Mouse (Mus musculus) embryonic facial prominence, embryonic 11.5 days (tissue): ENCODE measurements around the gene Mamstr. TPM values are rescaled to one million over a fixed set of nuclear protein-coding genes. Genes with fewer than 3 reads are reported as not detected.

Experiments
- ATAC-seq: fragments of 200-750 bp; cut with Nextera tagmentation; replicated peaks from 2 replicates; pipeline ENCODE4 v1.8.0; 2017; ENCODE audit warnings: low read depth; ENCODE audit not compliant: insufficient number of reproducible peaks, low FRiP score, low TSS enrichment
- DNase-seq: peaks from one replicate; pipeline ENCODE4 v3.0.0-alpha.2; 2015; ENCODE audit warnings: low spot score
- H3K27ac ChIP-seq: fragments of 300-500 bp; sonication (generic); replicated peaks from 2 replicates; pipeline ENCODE4 v1.5.1; 2014; ENCODE audit warnings: mild to moderate bottlenecking, low read depth, low read length, control low read depth
- H3K27me3 ChIP-seq: fragments of 300-500 bp; sonication (generic); 2 replicates; pipeline ENCODE4 v1.6.1; 2014; ENCODE audit warnings: mild to moderate bottlenecking, low read length, moderate library complexity, mixed read lengths; ENCODE audit not compliant: control insufficient read depth, insufficient read depth
- H3K36me3 ChIP-seq: fragments of 300-500 bp; sonication (generic); replicated peaks from 2 replicates; pipeline ENCODE4 v1.6.1; 2014; ENCODE audit warnings: low read depth, mild to moderate bottlenecking, low read length, moderate library complexity, mixed read lengths; ENCODE audit not compliant: control insufficient read depth, insufficient read depth
- H3K4me1 ChIP-seq: fragments of 300-500 bp; sonication (generic); 2 replicates; pipeline ENCODE4 v1.6.1; 2014; ENCODE audit warnings: low read length, mixed read lengths; ENCODE audit not compliant: control insufficient read depth, insufficient read depth
- H3K4me2 ChIP-seq: fragments of 300-500 bp; sonication (generic); 2 replicates; pipeline ENCODE4 v1.6.1; 2014; ENCODE audit warnings: low read depth, mild to moderate bottlenecking, control low read depth, low read length, moderate library complexity
- H3K4me3 ChIP-seq: fragments of 300-500 bp; sonication (generic); 2 replicates; pipeline ENCODE4 v1.5.1; 2014; ENCODE audit warnings: low read depth, low read length, control low read depth
- H3K9ac ChIP-seq: fragments of 300-500 bp; sonication (generic); replicated peaks from 2 replicates; pipeline ENCODE4 v1.6.1; 2014; ENCODE audit warnings: mild to moderate bottlenecking, control low read depth, low read length
- H3K9me3 ChIP-seq: fragments of 300-500 bp; sonication (generic); replicated peaks from 2 replicates; pipeline ENCODE4 v1.6.1; 2016; ENCODE audit warnings: mild to moderate bottlenecking, low read length, inconsistent platforms, mixed read lengths; ENCODE audit not compliant: control insufficient read depth
- WGBS: fragments of 180-500 bp; shearing (Covaris S2); extraction: QIAGEN DNeasy Blood & Tissue Kit; methylation state at CpG from one replicate; pipeline ENCODE4 v1.1.7; 2014; 5-methylcytosine and 5-hydroxymethylcytosine counted together
- polyA plus RNA-seq: library from polyadenylated mRNA; unstranded; fragments of >200 nt; fragmentation: Nextera tagmentation; extraction: Ambion mirVana; gene quantifications from 2 replicates; pipeline ENCODE4 v1.2.1, GENCODE M21; 2014

The Mamstr gene
- polyA plus RNA-seq, 1 experiment from 2014 or later, result 1.8 TPM

DNA sequence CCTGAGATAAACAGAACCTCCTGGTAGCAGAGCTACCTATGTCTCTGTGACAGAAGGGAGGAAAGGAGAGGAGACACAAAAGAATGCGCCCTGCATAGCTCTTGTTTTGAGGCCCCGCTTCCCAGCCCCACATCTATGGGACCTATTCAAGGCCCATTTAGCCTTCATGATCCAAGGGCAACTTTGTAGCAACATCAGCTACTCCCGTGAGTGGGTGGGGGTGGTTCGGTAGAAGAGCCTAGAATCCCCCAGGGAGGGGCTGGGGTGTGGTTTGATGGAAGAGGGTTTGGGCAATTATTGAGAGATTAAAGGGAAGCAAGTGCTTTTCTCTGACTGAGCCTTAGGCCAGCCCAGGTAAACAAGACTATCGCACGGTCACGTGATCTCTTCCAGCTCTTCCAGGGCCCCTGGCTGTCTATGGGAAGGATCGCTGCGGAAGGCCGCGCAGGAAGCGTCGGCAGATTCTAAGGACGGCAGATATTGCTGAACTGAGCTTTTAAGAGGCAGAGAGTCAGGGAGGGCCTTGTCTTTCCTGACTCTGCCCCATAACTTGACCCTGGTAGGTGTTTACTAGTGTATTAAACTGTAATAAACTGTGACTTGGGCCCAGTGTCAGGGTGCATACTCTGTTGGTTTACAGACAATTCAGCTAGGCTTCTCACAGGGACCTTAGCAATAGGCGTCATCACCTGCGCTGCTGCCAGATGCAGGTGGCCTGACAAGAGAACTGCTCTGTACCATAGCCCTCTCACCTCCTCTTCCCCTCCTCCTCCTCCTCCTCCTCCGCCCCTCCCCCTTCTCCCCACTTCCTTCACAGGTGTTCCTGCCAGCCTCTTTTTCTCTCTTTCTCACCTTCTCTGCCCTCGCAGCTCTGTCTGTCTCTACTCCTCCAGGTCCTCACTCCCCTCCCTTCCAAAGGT is 40.6 kb upstream of the Mamstr start:
- 0 out of 2 replicates have a peak overlapping the region, but pooled peaks have one; percentile 32 for H3K9ac ChIP-seq
- H3K27me3 ChIP-seq, result no peaks in the 10 kb centered on the region
- 46% methylated on average over 18 of the region's 18 CpGs for WGBS
- no peaks in the 10 kb centered on the region for H3K4me1 ChIP-seq
- no peak overlapping the region for H3K27ac ChIP-seq
- H3K4me2 ChIP-seq, result no peak overlapping the region
- ATAC-seq, result no peak
- no peak for DNase-seq
- no peak overlapping the region for H3K4me3 ChIP-seq
- no peaks in the 10 kb centered on the region for H3K36me3 ChIP-seq
- no peaks in the 10 kb centered on the region for H3K9me3 ChIP-seq

GRCm38 (mm10) chr7:45605704-45606289 is 34.0 kb upstream of the Mamstr start:
- Histone ChIP-seq H3K36me3 (no peaks in the 10 kb centered on the region), H3K4me2 (no peak overlapping the region), H3K4me1 (no peaks in the 10 kb centered on the region), H3K9me3 (no peaks in the 10 kb centered on the region), H3K9ac (no peak overlapping the region), H3K4me3 (no peak overlapping the region), H3K27ac (no peak overlapping the region), H3K27me3 (no peaks in the 10 kb centered on the region)
- 79% methylated on average over 9 of the region's 9 CpGs for WGBS
- ATAC-seq, result no peak
- no peak for DNase-seq

DNA sequence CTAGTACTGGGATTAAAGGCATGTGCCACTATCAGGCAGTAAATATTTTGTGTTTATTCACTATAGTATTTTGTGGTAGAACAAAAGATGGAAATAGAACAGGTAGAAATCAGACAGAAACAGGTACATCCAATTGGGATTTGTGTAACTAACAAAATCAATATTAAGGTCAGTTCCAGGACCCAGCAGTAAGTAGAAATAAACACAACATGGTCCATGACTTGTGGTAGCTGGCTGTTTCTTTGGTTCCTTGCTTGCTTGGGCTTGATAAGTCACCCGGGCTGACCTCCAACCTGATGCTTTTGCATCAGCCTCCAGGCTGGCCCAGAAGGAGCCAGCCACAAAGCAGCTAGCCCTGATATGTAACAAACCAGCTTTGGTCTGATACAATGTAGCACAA is 30.3 kb upstream of the Mamstr start:
- DNase-seq (no peak), ATAC-seq (no peak)
- WGBS, result 73% methylated on average over 1 of the region's 1 CpGs
- H3K9ac ChIP-seq, result no peak overlapping the region
- no peaks in the 10 kb centered on the region for H3K4me1 ChIP-seq
- no peak overlapping the region for H3K4me2 ChIP-seq
- no peaks in the 10 kb centered on the region for H3K36me3 ChIP-seq
- H3K9me3 ChIP-seq, result no peaks in the 10 kb centered on the region
- no peak overlapping the region for H3K27ac ChIP-seq
- no peak overlapping the region for H3K4me3 ChIP-seq
- H3K27me3 ChIP-seq, result no peaks in the 10 kb centered on the region

GRCm38 (mm10) chr7:45616277-45616676 is 23.5 kb upstream of the Mamstr start:
- peaks cover 18% of the 10 kb centered on the region for H3K27me3 ChIP-seq
- no peak overlapping the region for H3K9ac ChIP-seq
- DNase-seq (peak; percentile 27), ATAC-seq (no peak)
- 0 out of 2 replicates have a peak, but pooled peaks cover 6% of the 10 kb centered on the region for H3K4me1 ChIP-seq
- whole genome bisulfite sequencing, result 12% methylated on average over 6 of the region's 6 CpGs
- no peak overlapping the region for H3K4me2 ChIP-seq
- H3K9me3 ChIP-seq, result no peaks in the 10 kb centered on the region
- H3K4me3 ChIP-seq, result no peak overlapping the region
- no peaks in the 10 kb centered on the region for H3K36me3 ChIP-seq
- H3K27ac ChIP-seq, result no peak overlapping the region

DNA sequence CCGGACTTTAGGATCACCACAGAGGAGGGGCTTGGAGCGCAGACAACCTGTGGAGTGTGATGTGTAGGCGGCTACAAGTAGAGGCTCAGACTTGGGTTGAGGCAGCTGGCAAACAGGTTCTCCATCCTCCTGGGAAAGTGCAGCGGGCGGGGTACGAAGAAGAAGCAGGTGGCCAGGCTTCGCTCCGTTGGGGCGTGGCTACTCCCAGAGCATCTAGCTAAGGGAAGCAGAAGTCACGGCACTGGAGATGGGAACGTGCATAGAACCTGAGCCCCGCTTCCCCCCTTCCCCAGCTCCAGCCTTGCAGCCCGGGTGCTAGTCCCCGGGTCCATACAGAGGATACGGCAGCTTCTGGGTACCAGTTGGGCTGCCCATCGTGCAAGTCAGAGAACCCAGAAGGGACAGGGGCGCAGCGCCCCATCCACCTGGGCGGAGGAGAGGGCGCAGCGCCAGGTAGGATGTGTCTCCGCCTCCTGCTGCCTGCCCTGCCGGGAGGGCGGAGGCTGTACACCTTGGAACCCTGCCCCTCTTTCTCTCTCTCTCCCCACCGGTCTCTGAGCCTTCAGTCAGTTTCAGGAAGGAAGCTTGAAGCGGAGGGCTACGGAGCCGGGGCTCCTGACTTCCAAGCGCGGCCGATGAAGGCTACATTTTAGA is 22.6 kb upstream of the Mamstr start, which contains the start of gene Fut1:
TSS of gene Fut1 (plus strand) at position 248 of the 654 bp plus-strand sequence.
- peaks cover 18% of the 10 kb centered on the region for H3K27me3 ChIP-seq
- 5% methylated on average over 31 of the region's 31 CpGs for WGBS
- peak; percentile 44 for DNase-seq
- peak within 1 kb of the TSS; percentile 19 for H3K4me2 ChIP-seq
- H3K4me1 ChIP-seq, result 0 out of 2 replicates have a peak, but pooled peaks cover 6% of the 10 kb centered on the region
- H3K36me3 ChIP-seq, result no peaks in the 10 kb centered on the region
- H3K9me3 ChIP-seq, result no peaks in the 10 kb centered on the region
- peak within 1 kb of the TSS; percentile 32 for H3K9ac ChIP-seq
- H3K27ac ChIP-seq, result no peak within 1 kb of the TSS
- no peak; the same call in 1 of the 2 replicates for ATAC-seq
- H3K4me3 ChIP-seq, result peak within 1 kb of the TSS; percentile 10

DNA sequence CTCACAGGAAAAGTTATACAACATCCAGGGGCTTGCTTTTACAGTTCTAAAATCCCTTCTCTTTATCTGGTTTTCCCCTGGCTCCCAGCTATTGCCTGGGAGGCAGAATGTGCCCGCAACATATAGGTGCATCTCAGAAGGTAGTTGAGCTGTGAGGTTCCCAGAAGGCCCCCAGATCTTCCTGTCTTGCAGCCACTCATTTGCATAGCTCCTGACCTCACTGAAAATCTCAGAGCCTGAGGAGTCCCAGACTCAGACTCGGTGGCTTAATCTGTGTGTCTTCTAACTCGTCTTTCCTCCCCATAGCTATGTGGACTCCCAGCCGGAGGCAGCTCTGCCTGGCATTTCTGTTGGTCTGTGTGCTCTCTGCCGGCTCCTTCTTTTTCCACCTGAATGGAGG is 21.5 kb upstream of the Mamstr start:
- H3K9me3 ChIP-seq, result no peaks in the 10 kb centered on the region
- peaks cover 18% of the 10 kb centered on the region for H3K27me3 ChIP-seq
- H3K4me3 ChIP-seq, result no peak overlapping the region
- 0 out of 2 replicates have a peak, but pooled peaks cover 6% of the 10 kb centered on the region for H3K4me1 ChIP-seq
- no peak overlapping the region for H3K9ac ChIP-seq
- DNase-seq, result no peak
- no peak overlapping the region for H3K27ac ChIP-seq
- 76% methylated on average over 5 of the region's 5 CpGs for WGBS
- ATAC-seq, result no peak
- no peak overlapping the region for H3K4me2 ChIP-seq
- no peaks in the 10 kb centered on the region for H3K36me3 ChIP-seq

- no peak overlapping the region for H3K4me3 ChIP-seq
- H3K9me3 ChIP-seq, result no peaks in the 10 kb centered on the region
- H3K4me1 ChIP-seq, result 0 out of 2 replicates have a peak, but pooled peaks cover 6% of the 10 kb centered on the region
- DNase-seq (no peak), ATAC-seq (no peak)
- H3K27me3 ChIP-seq, result peaks cover 18% of the 10 kb centered on the region
- no peak overlapping the region for H3K4me2 ChIP-seq
- no peak overlapping the region for H3K9ac ChIP-seq
- no peak overlapping the region for H3K27ac ChIP-seq
- WGBS, result 91% methylated on average over 5 of the region's 5 CpGs
- no peaks in the 10 kb centered on the region for H3K36me3 ChIP-seq
These were observed 20.2 kb upstream of the Mamstr start for GRCm38 (mm10) chr7:45619592-45619991.
